In the genomic region with DNA sequence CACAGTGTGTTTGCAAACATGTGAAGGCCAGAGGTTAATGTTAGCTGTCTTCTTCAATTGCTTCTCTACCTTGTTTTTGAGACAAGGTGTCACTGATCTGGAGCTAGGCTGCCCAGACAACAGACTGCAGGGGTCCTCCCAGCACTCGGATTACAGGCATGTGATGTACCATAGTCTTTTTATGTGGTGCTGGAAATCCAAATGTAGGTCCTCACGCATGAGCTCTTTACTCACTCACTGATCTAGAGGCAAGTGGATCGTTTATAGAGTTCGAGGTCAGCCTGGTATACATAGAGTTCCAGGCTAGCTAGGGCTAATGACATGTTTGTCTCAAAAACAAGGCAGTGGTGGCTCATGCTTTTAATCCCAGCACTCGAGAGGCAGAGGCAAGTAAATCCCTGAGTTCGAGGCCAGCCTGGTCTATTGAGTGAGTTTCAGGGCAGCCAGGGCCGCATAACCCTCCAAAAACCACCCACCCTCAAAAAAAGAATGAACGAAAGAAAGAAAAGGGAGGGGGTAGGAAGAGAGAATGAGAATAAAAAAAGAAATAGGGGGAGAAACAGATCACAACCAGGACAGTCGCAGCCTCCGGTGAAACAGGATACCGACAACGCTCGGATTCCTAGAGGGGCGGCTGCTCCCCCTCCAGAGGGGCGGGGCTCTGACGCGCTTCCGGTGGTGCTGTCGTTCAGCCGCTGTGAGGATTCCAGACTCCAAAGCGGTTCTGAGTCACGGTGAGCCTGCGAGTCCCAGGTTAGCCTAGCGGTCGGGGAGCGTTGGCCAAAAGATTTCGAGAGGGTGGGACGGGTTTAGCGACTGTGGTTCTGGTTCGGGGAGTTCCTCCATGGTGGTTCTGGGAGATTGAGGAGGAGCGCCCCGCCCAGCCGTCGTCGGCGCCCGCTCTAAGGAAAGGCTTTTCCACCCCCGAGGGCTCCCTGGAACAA, we compare ENCODE assay signal across 8 mouse cellular contexts. TPM values are rescaled to one million over a fixed set of nuclear protein-coding genes. Genes with fewer than 3 reads are reported as not detected.
A peak's percentile ranks its signal among the peaks of the same experiment; 100 is the strongest.
DNase-seq lines count a peak whose midpoint lies in the region; ATAC-seq and TF ChIP-seq lines count a peak whose summit lies in the region.

A gene (plus strand): TSS at position 649 of the 944 bp plus-strand sequence.

- no peak for TF ChIP-seq CTCF in G1E (IDR thresholded peaks at IDR 0.05; ENCODE audit: low read depth, low read length)
- TF ChIP-seq CTCF in layer of hippocampus, adult 2 months (conservative IDR thresholded peaks at IDR 0.05): peak; percentile 46
- no peak for TF ChIP-seq CTCF in lung, embryonic 14.5 days (IDR thresholded peaks at IDR 0.05; ENCODE audit: low read depth)
- TF ChIP-seq CTCF in olfactory bulb, adult 2 months (IDR thresholded peaks at IDR 0.05; ENCODE audit: insufficient read depth, low read depth, low read length): no peak
- peak; percentile 19; the same call in 1 of the 2 replicates for TF ChIP-seq CTCF in thymus, adult 2 months (IDR thresholded peaks at IDR 0.05; ENCODE audit: borderline replicate concordance, control insufficient read depth, extremely low read depth, insufficient read depth, low read length, poor library complexity)

- H3K4me1 ChIP-seq in G1E (ENCODE audit: insufficient read depth, low read depth, low read length): peaks cover 21% of the 10 kb centered on the region
- peaks cover 18% of the 10 kb centered on the region for H3K4me1 ChIP-seq in forebrain, embryonic 16.5 days (replicated peaks; ENCODE audit: control insufficient read depth, insufficient read depth, low read length)
- peaks cover 4% of the 10 kb centered on the region; the same call in 1 of the 2 replicates for H3K4me1 ChIP-seq in lung, embryonic 14.5 days (ENCODE audit: insufficient read depth)
- H3K4me1 ChIP-seq in olfactory bulb, adult 2 months (ENCODE audit: control insufficient read depth, insufficient read depth, low read length): no peaks in the 10 kb centered on the region; the same call in 1 of the 2 replicates
- peaks cover 4% of the 10 kb centered on the region for H3K4me1 ChIP-seq in thymus, adult 2 months (replicated peaks; ENCODE audit: control insufficient read depth, insufficient read depth, low read length)

- H3K27ac ChIP-seq in forebrain, embryonic 16.5 days (ENCODE audit: low read length): peak within 1 kb of the TSS; percentile 96
- H3K27ac ChIP-seq in layer of hippocampus, adult 2 months: peak within 1 kb of the TSS; percentile 97
- H3K27ac ChIP-seq in lung, embryonic 14.5 days (ENCODE audit: low read depth): peak within 1 kb of the TSS; percentile 96
- peak within 1 kb of the TSS; percentile 93 for H3K27ac ChIP-seq in olfactory bulb, adult 2 months (ENCODE audit: insufficient read depth, low read depth, low read length)
- peak within 1 kb of the TSS; percentile 78 for H3K27ac ChIP-seq in thymus, adult 2 months (ENCODE audit: control insufficient read depth, insufficient read depth, low read length)

- intact Hi-C loops in heart, postnatal 36 days (cut with DNase I): loop anchor here (2.0 to 5.0 kb wide), 2 partner anchors 34 to 38 kb away; a partner anchor contains a TSS

- DNase-seq in G1E (ENCODE audit: low spot score): peak; percentile 91
- peak; percentile 90 to 91 for DNase-seq in cerebellum, adult 18-20 months
- DNase-seq in heart, postnatal 36 days: peak; percentile 88 to 92
- peak; percentile 88 to 89 for DNase-seq in layer of hippocampus, adult 2 months (ENCODE audit: low spot score in 2 of 2)
- DNase-seq in lung, embryonic 14.5 days: peak; percentile 97
- peak; percentile 89 for DNase-seq in thymus, adult 2 months

- peaks cover 5% of the 10 kb centered on the region; the same call in 1 of the 2 replicates for H3K27me3 ChIP-seq in G1E (ENCODE audit: insufficient read depth, low read length)
- H3K27me3 ChIP-seq in forebrain, embryonic 16.5 days (replicated peaks; ENCODE audit: control insufficient read depth, insufficient read depth, low read length): no peaks in the 10 kb centered on the region
- no peaks in the 10 kb centered on the region for H3K27me3 ChIP-seq in lung, embryonic 14.5 days (ENCODE audit: insufficient read depth, low read length)
- H3K27me3 ChIP-seq in thymus, adult 2 months (ENCODE audit: control insufficient read depth, insufficient read depth, low read length): no peaks in the 10 kb centered on the region

- peak within 1 kb of the TSS; percentile 79 for H3K4me3 ChIP-seq in G1E (ENCODE audit: low read depth, low read length)
- H3K4me3 ChIP-seq in forebrain, embryonic 16.5 days (replicated peaks; ENCODE audit: low read length): peak within 1 kb of the TSS; percentile 61
- H3K4me3 ChIP-seq in layer of hippocampus, adult 2 months: peak within 1 kb of the TSS; percentile 89
- peak within 1 kb of the TSS; percentile 75 for H3K4me3 ChIP-seq in lung, embryonic 14.5 days (ENCODE audit: low read depth, low read length)
- H3K4me3 ChIP-seq in olfactory bulb, adult 2 months (ENCODE audit: insufficient read depth, low read depth, low read length): peak within 1 kb of the TSS; percentile 83
- H3K4me3 ChIP-seq in thymus, adult 2 months (ENCODE audit: control insufficient read depth, insufficient read depth, low read length): peak within 1 kb of the TSS; percentile 94

- H3K36me3 ChIP-seq in G1E (replicated peaks): peaks cover 9% of the 10 kb centered on the region
- H3K36me3 ChIP-seq in forebrain, embryonic 16.5 days (ENCODE audit: control insufficient read depth, insufficient read depth): peaks cover 5% of the 10 kb centered on the region
- H3K36me3 ChIP-seq in lung, embryonic 14.5 days (ENCODE audit: insufficient read depth): peaks cover 16% of the 10 kb centered on the region
- no peaks in the 10 kb centered on the region for H3K36me3 ChIP-seq in thymus, adult 2 months (ENCODE audit: control insufficient read depth, insufficient read depth, low read length)

- H3K4me2 ChIP-seq in forebrain, embryonic 16.5 days (ENCODE audit: low read length): peak within 1 kb of the TSS; percentile 68
- peak within 1 kb of the TSS; percentile 67 for H3K4me2 ChIP-seq in lung, embryonic 14.5 days

- ATAC-seq in G1E (ENCODE audit: extremely low read depth, insufficient number of reproducible peaks, low FRiP score, poor library complexity, severe bottlenecking): peak; percentile 97
- ATAC-seq in forebrain, embryonic 16.5 days: peak; percentile 99
- ATAC-seq in lung, embryonic 14.5 days (ENCODE audit: insufficient read depth): peak; percentile 98

- H3K9ac ChIP-seq in forebrain, embryonic 16.5 days (replicated peaks; ENCODE audit: low read depth, low read length): peak within 1 kb of the TSS; percentile 77
- H3K9ac ChIP-seq in lung, embryonic 14.5 days: peak within 1 kb of the TSS; percentile 79

- no peaks in the 10 kb centered on the region for H3K9me3 ChIP-seq in G1E (replicated peaks)
- no peaks in the 10 kb centered on the region for H3K9me3 ChIP-seq in forebrain, embryonic 16.5 days (ENCODE audit: control insufficient read depth, low read length)
- no peaks in the 10 kb centered on the region for H3K9me3 ChIP-seq in lung, embryonic 14.5 days (ENCODE audit: low read depth, low read length)

- WGBS in forebrain, embryonic 16.5 days: 6% methylated on average over 38 of the region's 38 CpGs
- 6% methylated on average over 38 of the region's 38 CpGs for WGBS in lung, embryonic 14.5 days
- WGBS in olfactory bulb, adult 2 months: 5% methylated on average over 38 of the region's 38 CpGs
- WGBS in thymus, adult 2 months: 8% methylated on average over 38 of the region's 38 CpGs

- TF ChIP-seq POLR2A in olfactory bulb, adult 2 months (IDR thresholded peaks at IDR 0.05; ENCODE audit: insufficient read depth, low read depth, low read length): peak; percentile 88
- peak; percentile 78 for TF ChIP-seq POLR2A in thymus, adult 2 months (IDR thresholded peaks at IDR 0.05; ENCODE audit: control insufficient read depth, extremely low read depth, insufficient read depth, low read length, poor library complexity)

RNA-seq across cellular contexts. Expression of the gene that starts here (rescaled TPM):
- total RNA-seq in G1E (2014; fragmentation: Nextera tagmentation) (24.5 and 33.7 TPM in 2 replicates), G1E (2017) (14.1 and 15.6 TPM in 2 replicates)
- polyA plus RNA-seq in G1E (2012): 1.2 and 2.8 TPM in 2 replicates
- polyA plus RNA-seq in forebrain, embryonic 16.5 days (2015; fragmentation: Nextera tagmentation; extraction: Ambion mirVana): 117 and 118 TPM in 2 replicates
- total RNA-seq in heart, postnatal 36 days (2021): 10 to 100 TPM; 10.7 to 13.6 TPM
- 10 to 100 TPM; 13.7 to 16.2 TPM for total RNA-seq in layer of hippocampus, adult 2 months (2021)
- polyA plus RNA-seq in lung, embryonic 14.5 days (2014; fragmentation: Nextera tagmentation; extraction: Ambion mirVana): 63.0 and 64.9 TPM in 2 replicates
- polyA plus RNA-seq in olfactory bulb, adult 2 months (2012; ENCODE audit: insufficient read depth, insufficient read length, low replicate concordance, missing spikeins): not detected in 2 replicates
- 11.1 and 13.0 TPM in 2 replicates for polyA plus RNA-seq in thymus, adult 2 months (2012; rRNA removed)

Comparison
In these comparisons a context has a peak if more than half of its experiments do, and no peak if none do; other contexts are left out.
1. Peak in every context shown above with its lines: DNase-seq, ATAC-seq, H3K4me3 ChIP-seq and H3K27ac ChIP-seq.
2. CTCF ChIP-seq: peak in layer of hippocampus, adult 2 months (single experiment) and thymus, adult 2 months (single experiment); none in G1E (single experiment), lung, embryonic 14.5 days (single experiment) and olfactory bulb, adult 2 months (single experiment).